Mouse (Mus musculus) kidney, embryonic 16.5 days (tissue): ENCODE data around the gene Ahnak2. TPM values are rescaled to one million over a fixed set of nuclear protein-coding genes. Genes with fewer than 3 reads are reported as not detected.
A peak's percentile ranks its signal among the peaks of the same experiment; 100 is the strongest.

Source experiments
- ATAC-seq: fragments of 200-750 bp; cut with Nextera tagmentation; 2 replicates; pipeline ENCODE4 v1.8.0; 2017; ENCODE audit warnings: moderate TSS enrichment; ENCODE audit not compliant: low FRiP score, low TSS enrichment
- H3K27ac ChIP-seq: fragments of 300-500 bp; sonication (generic); 2 replicates; pipeline ENCODE4 v1.5.1; 2014; ENCODE audit warnings: low read length
- H3K27me3 ChIP-seq: fragments of 300-500 bp; sonication (generic); 2 replicates; pipeline ENCODE4 v1.6.1; 2014; ENCODE audit warnings: low read length, control low read depth, mixed read lengths; ENCODE audit not compliant: insufficient read depth
- H3K36me3 ChIP-seq: fragments of 300-500 bp; sonication (generic); 2 replicates; pipeline ENCODE4 v1.6.1; 2014; ENCODE audit warnings: low read length, control low read depth, mixed read lengths; ENCODE audit not compliant: insufficient read depth
- H3K4me1 ChIP-seq: fragments of 300-500 bp; sonication (generic); 2 replicates; pipeline ENCODE4 v1.6.1; 2014; ENCODE audit warnings: low read length, control low read depth, mixed read lengths; ENCODE audit not compliant: insufficient read depth
- H3K4me2 ChIP-seq: fragments of 300-500 bp; sonication (generic); replicated peaks from 2 replicates; pipeline ENCODE4 v1.6.1; 2014; ENCODE audit warnings: low read depth, low read length
- H3K4me3 ChIP-seq: fragments of 300-500 bp; sonication (generic); 2 replicates; pipeline ENCODE4 v1.5.1; 2014; ENCODE audit warnings: mild to moderate bottlenecking, low read length
- H3K9ac ChIP-seq: fragments of 300-500 bp; sonication (generic); replicated peaks from 2 replicates; pipeline ENCODE4 v1.6.1; 2014; ENCODE audit warnings: low read length
- H3K9me3 ChIP-seq: fragments of 300-500 bp; sonication (generic); 2 replicates; pipeline ENCODE4 v1.6.1; 2016; ENCODE audit warnings: low read length, control low read depth
- WGBS: fragments of 180-500 bp; shearing (Covaris S2); extraction: QIAGEN DNeasy Blood & Tissue Kit; methylation state at CpG from one replicate; pipeline ENCODE4 v1.1.7; 2014; 5-methylcytosine and 5-hydroxymethylcytosine counted together
- polyA plus RNA-seq: library from polyadenylated mRNA; unstranded; fragments of >200 nt; fragmentation: Nextera tagmentation; extraction: Ambion mirVana; gene quantifications from 2 replicates; pipeline ENCODE4 v1.2.1, GENCODE M21; 2015

Gene Ahnak2
- polyA plus RNA-seq, 1 experiment from 2014 or later = 1.2 TPM

DNA sequence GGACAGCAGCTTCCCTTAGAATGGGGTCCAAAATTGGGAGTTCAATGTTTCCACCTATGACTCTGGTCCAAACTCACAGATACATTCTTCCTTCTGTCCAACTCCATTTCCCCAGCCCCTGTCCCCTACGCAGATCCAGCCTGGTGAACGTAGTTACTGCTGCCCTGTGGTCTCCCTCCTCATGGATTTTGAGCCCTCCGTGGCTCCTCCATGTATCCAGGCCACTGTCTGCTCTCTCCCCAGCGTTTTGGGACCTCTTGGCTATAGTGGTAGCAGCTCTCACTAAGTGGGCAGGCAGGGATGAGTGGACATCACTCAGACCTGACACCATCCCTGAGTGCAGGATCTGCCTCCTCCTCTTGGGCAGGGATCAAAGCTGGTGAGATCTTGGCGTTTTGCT lies 3.7 kb downstream of the Ahnak2 start:
- H3K9me3 ChIP-seq = no peaks in the 10 kb centered on the region
- no peak overlapping the region for H3K27ac ChIP-seq
- no peak for ATAC-seq
- WGBS = 69% methylated on average over 5 of the region's 5 CpGs
- H3K27me3 ChIP-seq = peaks cover 8% of the 10 kb centered on the region; the same call in 1 of the 2 replicates
- H3K4me2 ChIP-seq = no peak overlapping the region
- H3K9ac ChIP-seq = no peak overlapping the region
- no peak overlapping the region for H3K4me3 ChIP-seq
- no peaks in the 10 kb centered on the region for H3K36me3 ChIP-seq
- H3K4me1 ChIP-seq = peaks cover 37% of the 10 kb centered on the region

- Histone ChIP-seq H3K4me2 (no peak overlapping the region), H3K9ac (no peak overlapping the region), H3K27ac (no peak overlapping the region), H3K27me3 (peaks cover 8% of the 10 kb centered on the region; the same call in 1 of the 2 replicates), H3K9me3 (no peaks in the 10 kb centered on the region), H3K4me1 (peaks cover 37% of the 10 kb centered on the region), H3K36me3 (no peaks in the 10 kb centered on the region), H3K4me3 (no peak overlapping the region)
- 25% methylated on average over 5 of the region's 5 CpGs for WGBS
- no peak for ATAC-seq
These were observed 4.2 kb downstream of the Ahnak2 start for GRCm38 (mm10) chr12:112798332-112798681.

DNA sequence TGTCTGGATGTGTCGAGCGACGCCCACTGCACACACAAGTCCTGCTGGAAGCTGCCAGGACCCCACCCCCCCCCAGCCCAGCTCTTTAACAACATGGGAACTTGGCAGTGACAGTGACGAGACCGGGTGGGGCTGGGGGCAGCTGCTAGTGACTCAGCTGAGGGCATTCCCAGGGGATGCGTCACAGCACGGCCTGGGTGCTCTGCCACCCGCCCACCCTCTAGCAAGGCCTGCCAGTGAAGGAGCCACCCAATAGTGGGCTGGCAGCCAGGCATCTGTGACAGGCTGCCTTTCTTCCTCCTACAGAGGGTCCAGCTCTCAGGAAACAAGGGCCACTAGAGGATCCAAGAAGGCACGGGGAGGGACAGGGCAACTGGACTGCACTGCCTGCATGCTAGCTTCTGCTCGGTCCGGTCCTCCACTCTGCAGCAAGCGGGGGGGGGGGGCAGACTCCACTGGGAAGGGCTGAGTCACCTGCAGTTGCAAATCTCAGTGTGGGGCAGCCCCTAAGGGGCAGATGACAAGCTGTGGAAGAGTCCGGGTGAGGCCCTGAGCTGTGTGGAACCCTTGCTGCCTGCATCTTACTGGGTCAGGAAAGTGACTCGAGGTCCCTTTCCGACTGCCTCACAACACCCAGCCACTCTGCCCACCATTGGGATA lies 4.7 kb downstream of the Ahnak2 start:
- H3K36me3 ChIP-seq = no peaks in the 10 kb centered on the region
- peaks cover 8% of the 10 kb centered on the region; the same call in 1 of the 2 replicates for H3K27me3 ChIP-seq
- no peak for ATAC-seq
- no peak overlapping the region for H3K4me2 ChIP-seq
- peaks cover 37% of the 10 kb centered on the region for H3K4me1 ChIP-seq
- no peak overlapping the region for H3K9ac ChIP-seq
- no peak overlapping the region for H3K4me3 ChIP-seq
- H3K9me3 ChIP-seq = no peaks in the 10 kb centered on the region
- WGBS = 55% methylated on average over 15 of the region's 15 CpGs
- no peak overlapping the region for H3K27ac ChIP-seq

GRCm38 (mm10) chr12:112796551-112797510 lies 5.6 kb downstream of the Ahnak2 start:
- 45% methylated on average over 17 of the region's 17 CpGs for WGBS
- Histone ChIP-seq H3K4me3 (no peak overlapping the region), H3K4me2 (no peak overlapping the region), H3K27me3 (peaks cover 6% of the 10 kb centered on the region; the same call in 1 of the 2 replicates), H3K27ac (no peak overlapping the region), H3K9me3 (no peaks in the 10 kb centered on the region), H3K4me1 (peaks cover 31% of the 10 kb centered on the region), H3K9ac (no peak overlapping the region; the same call in 1 of the 2 replicates), H3K36me3 (no peaks in the 10 kb centered on the region)
- ATAC-seq = no peak

GRCm38 (mm10) chr12:112795466-112796104 lies 6.9 kb downstream of the Ahnak2 start:
- no peak for ATAC-seq
- H3K4me2 ChIP-seq = no peak overlapping the region
- no peak overlapping the region for H3K4me3 ChIP-seq

DNA sequence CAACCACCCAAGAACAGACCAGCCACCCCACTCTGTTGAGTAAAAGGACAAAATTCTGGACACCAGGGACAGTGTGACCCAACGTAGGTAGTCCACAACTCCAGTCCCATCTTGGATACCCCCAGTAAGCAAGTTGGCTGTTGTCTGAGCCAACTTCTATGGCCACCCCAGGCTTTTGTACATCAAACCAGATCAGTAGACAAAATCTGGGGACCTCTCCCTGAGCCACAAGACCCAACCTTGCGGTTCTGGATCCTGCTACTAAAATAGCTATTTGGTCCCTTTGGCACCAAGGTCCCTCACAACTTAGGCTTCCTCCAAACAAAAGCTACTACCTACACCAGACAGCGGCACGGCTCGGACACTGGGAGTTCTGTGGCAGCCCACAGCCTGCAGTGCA lies 7.5 kb downstream of the Ahnak2 start:
- Histone ChIP-seq H3K4me3 (no peak overlapping the region), H3K4me1 (peaks cover 25% of the 10 kb centered on the region), H3K4me2 (no peak overlapping the region), H3K9me3 (no peaks in the 10 kb centered on the region), H3K27me3 (no peaks in the 10 kb centered on the region), H3K36me3 (no peaks in the 10 kb centered on the region), H3K9ac (no peak overlapping the region), H3K27ac (no peak overlapping the region)
- 81% methylated on average over 5 of the region's 5 CpGs for WGBS
- ATAC-seq = no peak

More at GRCm38 (mm10) chr12:112795466-112796104, 6.9 kb downstream of the Ahnak2 start:
- no peak overlapping the region for H3K27ac ChIP-seq
- H3K27me3 ChIP-seq = no peaks in the 10 kb centered on the region
- WGBS = 67% methylated on average over 17 of the region's 18 CpGs
- peaks cover 25% of the 10 kb centered on the region for H3K4me1 ChIP-seq
- no peaks in the 10 kb centered on the region for H3K36me3 ChIP-seq
- H3K9ac ChIP-seq = no peak overlapping the region
- H3K9me3 ChIP-seq = no peaks in the 10 kb centered on the region

- Histone ChIP-seq H3K36me3 (no peaks in the 10 kb centered on the region), H3K4me3 (no peak overlapping the region), H3K9me3 (no peaks in the 10 kb centered on the region), H3K27me3 (no peaks in the 10 kb centered on the region), H3K27ac (no peak overlapping the region; the same call in 1 of the 2 replicates), H3K9ac (no peak overlapping the region; the same call in 1 of the 2 replicates), H3K4me2 (0 out of 2 replicates have a peak overlapping the region, but pooled peaks have one; percentile 6), H3K4me1 (peaks cover 25% of the 10 kb centered on the region)
- ATAC-seq = no peak
- 27% methylated on average over 7 of the region's 7 CpGs for WGBS
These were observed 8.1 kb downstream of the Ahnak2 start for GRCm38 (mm10) chr12:112794356-112794816.

GRCm38 (mm10) chr12:112793601-112794355 lies 8.7 kb downstream of the Ahnak2 start:
- peak overlapping the region; percentile 19; the same call in 1 of the 2 replicates for H3K9ac ChIP-seq
- 73% methylated on average over 13 of the region's 13 CpGs for WGBS
- H3K36me3 ChIP-seq = no peaks in the 10 kb centered on the region
- no peak overlapping the region for H3K4me2 ChIP-seq
- H3K27me3 ChIP-seq = no peaks in the 10 kb centered on the region
- H3K4me3 ChIP-seq = no peak overlapping the region
- no peak overlapping the region; the same call in 1 of the 2 replicates for H3K27ac ChIP-seq
- H3K9me3 ChIP-seq = no peaks in the 10 kb centered on the region
- peak; percentile 44; the same call in 1 of the 2 replicates for ATAC-seq
- peaks cover 25% of the 10 kb centered on the region for H3K4me1 ChIP-seq

GRCm38 (mm10) chr12:112791026-112791425 lies 11.4 kb downstream of the Ahnak2 start:
- no peak for ATAC-seq

More at GRCm38 (mm10) chr12:112791026-112791425, 11.4 kb downstream of the Ahnak2 start:
- Histone ChIP-seq H3K9me3 (no peaks in the 10 kb centered on the region), H3K4me2 (no peak overlapping the region), H3K36me3 (no peaks in the 10 kb centered on the region), H3K4me1 (peaks cover 16% of the 10 kb centered on the region), H3K9ac (no peak overlapping the region), H3K4me3 (no peak overlapping the region), H3K27ac (no peak overlapping the region), H3K27me3 (no peaks in the 10 kb centered on the region)
- WGBS = 49% methylated on average over 8 of the region's 8 CpGs
